Mouse (Mus musculus) kidney, adult 2 months (tissue): ENCODE measurements around the gene Tmem9. TPM values are rescaled to one million over a fixed set of nuclear protein-coding genes. Genes with fewer than 3 reads are reported as not detected.

Source experiments
- DNase-seq: peaks from one replicate; pipeline ENCODE4 v3.0.0; 2021
- H3K27ac ChIP-seq: fragments of 200-500 bp; 2 replicates; pipeline ENCODE4 v1.5.1; 2012; ENCODE audit warnings: low read depth, low read length, control low read depth, inconsistent platforms; ENCODE audit not compliant: insufficient read depth
- H3K27me3 ChIP-seq: fragments of 200-500 bp; replicated peaks from 2 replicates; pipeline ENCODE4 v1.6.1; 2012; ENCODE audit warnings: mild to moderate bottlenecking, moderate library complexity, low read length, inconsistent platforms; ENCODE audit not compliant: control insufficient read depth, insufficient read depth
- H3K36me3 ChIP-seq: fragments of 200-500 bp; 2 replicates; pipeline ENCODE4 v1.6.1; 2012; ENCODE audit warnings: mild to moderate bottlenecking, moderate library complexity, low read length, inconsistent platforms; ENCODE audit not compliant: control insufficient read depth, insufficient read depth
- H3K4me1 ChIP-seq: fragments of 200-500 bp; 2 replicates; pipeline ENCODE4 v1.6.1; 2011; ENCODE audit warnings: low read length; ENCODE audit not compliant: control insufficient read depth, insufficient read depth
- H3K4me3 ChIP-seq: fragments of 200-500 bp; 2 replicates; pipeline ENCODE4 v1.5.1; 2011; ENCODE audit warnings: mild to moderate bottlenecking, low read depth, low read length, control low read depth; ENCODE audit not compliant: insufficient read depth
- CTCF ChIP-seq: fragments of 200-500 bp; conservative IDR thresholded peaks from 2 replicates; pipeline ENCODE4 v1.5.1; 2011; ENCODE audit warnings: low read depth, mild to moderate bottlenecking, control low read depth, low read length, moderate library complexity, mixed read lengths; ENCODE audit not compliant: insufficient read depth, insufficient read length
- POLR2A ChIP-seq: fragments of 200-500 bp; IDR thresholded peaks from one replicate; pipeline ENCODE4 v1.6.1; 2011; ENCODE audit warnings: low read depth, low read length, control low read depth
- WGBS: fragments of 180-500 bp; shearing (Covaris S2); methylation state at CpG from one replicate; pipeline ENCODE4 v1.1.7; 2018; 5-methylcytosine and 5-hydroxymethylcytosine counted together
- polyA plus RNA-seq: library from polyadenylated mRNA; depleted of rRNA; stranded (reverse); fragments of >200 nt; gene quantifications from 2 replicates; pipeline ENCODE4 v1.2.3, GENCODE M21; 2012

Gene Tmem9
- polyA plus RNA-seq, 1 experiment = 139 TPM

DNA sequence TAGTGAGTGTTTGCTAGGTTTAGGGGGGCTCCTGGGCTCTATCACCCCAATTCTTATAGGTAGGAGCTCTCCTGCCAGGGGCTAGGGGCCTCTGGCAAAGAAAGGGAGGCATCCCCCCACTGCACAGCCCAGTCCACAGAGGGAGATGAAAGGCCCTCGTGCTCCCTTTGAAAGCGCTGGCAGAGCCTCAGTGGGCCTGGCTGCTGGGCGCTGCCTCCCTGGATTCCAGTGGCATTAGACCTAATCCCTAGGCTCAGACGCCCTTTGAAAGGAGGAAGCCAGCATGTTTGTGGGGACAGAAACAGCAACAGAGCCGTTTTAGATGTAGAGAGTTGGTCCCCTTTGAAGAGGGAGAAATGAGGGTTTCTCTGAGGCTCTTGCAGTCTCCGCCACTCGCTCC, 22.3 kb downstream of the Tmem9 start:
- WGBS = 84% methylated on average over 7 of the region's 7 CpGs
- TF ChIP-seq CTCF = no peak
- TF ChIP-seq POLR2A = no peak
- no peak overlapping the region for H3K27ac ChIP-seq
- 0 out of 2 replicates have a peak, but pooled peaks cover 4% of the 10 kb centered on the region for H3K4me1 ChIP-seq
- H3K27me3 ChIP-seq = no peaks in the 10 kb centered on the region
- H3K4me3 ChIP-seq = no peak overlapping the region
- H3K36me3 ChIP-seq = no peaks in the 10 kb centered on the region
- DNase-seq = no peak

DNA sequence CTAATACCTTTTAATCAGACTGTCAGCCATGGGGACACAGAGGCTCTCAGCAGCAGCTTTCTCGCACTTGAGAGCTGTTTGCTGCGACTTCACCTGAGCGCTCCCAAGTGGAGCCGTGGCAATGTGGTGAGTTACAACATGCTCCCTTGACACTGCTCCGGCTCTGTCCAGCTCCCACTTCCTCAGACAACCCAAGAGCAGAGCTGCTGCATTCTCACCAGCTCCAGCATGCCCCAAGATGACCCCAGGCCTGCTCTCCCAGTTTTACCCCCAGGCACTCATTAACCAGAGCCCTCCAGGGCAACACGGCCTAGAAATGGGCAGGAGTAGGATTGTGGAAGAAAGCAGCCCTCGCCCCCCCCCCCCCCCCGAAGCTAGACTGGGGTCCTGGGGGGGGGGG, 23.7 kb downstream of the Tmem9 start:
- Histone ChIP-seq H3K36me3 (no peaks in the 10 kb centered on the region), H3K4me3 (no peak overlapping the region), H3K27me3 (no peaks in the 10 kb centered on the region), H3K27ac (no peak overlapping the region), H3K4me1 (0 out of 2 replicates have a peak, but pooled peaks cover 4% of the 10 kb centered on the region)
- DNase-seq = peak; percentile 43
- no peak for TF ChIP-seq POLR2A
- no peak for TF ChIP-seq CTCF
- 37% methylated on average over 6 of the region's 8 CpGs for WGBS

DNA sequence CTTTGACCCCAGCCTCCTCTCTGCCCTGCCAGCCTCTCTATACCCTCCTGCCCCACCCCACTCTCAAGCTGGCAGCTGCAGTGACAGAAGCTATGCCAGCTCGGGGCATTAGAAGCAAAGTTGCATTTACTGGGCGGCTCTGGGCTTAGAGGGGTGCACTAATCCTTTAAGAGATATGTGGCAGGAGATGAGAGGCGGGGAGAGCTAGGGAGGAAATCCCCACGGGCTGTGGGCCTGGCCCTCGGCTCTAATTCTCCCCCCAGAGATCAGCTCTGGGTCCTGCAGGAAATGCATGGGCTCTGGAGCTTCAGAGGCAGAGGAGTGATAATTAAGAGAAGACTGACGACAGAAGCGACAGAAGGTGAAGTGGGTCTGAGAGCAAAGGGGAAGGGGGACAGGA, 25.0 kb downstream of the Tmem9 start:
- no peaks in the 10 kb centered on the region for H3K36me3 ChIP-seq
- DNase-seq = no peak
- WGBS = 59% methylated on average over 7 of the region's 7 CpGs

DNA sequence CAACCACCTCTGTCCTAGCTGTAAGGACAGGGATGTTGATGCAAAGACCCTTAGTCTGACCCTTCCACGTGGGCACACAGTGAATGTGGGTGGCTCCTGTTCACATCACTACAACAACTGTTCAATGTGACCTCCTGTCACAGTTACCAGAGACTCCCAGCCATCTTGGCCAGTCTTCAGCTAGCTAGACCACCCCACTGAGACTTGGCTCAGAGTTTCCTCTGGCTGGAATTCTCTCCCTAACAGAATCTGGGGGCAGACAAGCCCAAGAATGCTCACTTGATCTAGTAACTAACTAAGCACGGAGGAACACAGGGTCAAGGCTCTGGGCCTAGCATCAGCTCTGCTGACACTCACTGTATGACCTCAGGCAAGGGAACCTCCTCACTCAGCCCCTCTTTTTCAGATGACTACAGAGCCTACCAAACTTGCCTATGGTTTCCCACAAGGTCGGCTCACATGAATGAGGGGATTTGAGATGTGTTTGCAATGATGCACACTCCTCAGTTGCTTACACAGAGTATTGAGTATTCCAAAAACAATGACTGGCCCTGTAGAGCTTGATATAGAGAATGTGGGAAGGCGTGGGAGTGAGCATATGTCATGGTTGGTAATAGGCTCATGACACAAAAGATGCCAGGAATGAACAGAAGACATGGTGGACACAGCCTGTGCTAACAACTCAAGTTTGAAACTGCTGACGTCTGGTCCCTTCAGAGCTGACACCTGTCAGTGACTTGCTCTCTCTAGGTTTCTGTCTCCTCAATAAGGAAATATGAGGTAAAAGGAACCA, 31.0 kb downstream of the Tmem9 start:
- no peaks in the 10 kb centered on the region for H3K36me3 ChIP-seq
- H3K27me3 ChIP-seq = no peaks in the 10 kb centered on the region
- no peak overlapping the region for H3K4me3 ChIP-seq
- no peaks in the 10 kb centered on the region for H3K4me1 ChIP-seq
- TF ChIP-seq POLR2A (no peak), CTCF (no peak)
- no peak for DNase-seq
- no peak overlapping the region for H3K27ac ChIP-seq
- WGBS = 79% methylated on average over 5 of the region's 5 CpGs

More for the DNA sequence above, 25.0 kb downstream of the Tmem9 start:
- TF ChIP-seq POLR2A (no peak), CTCF (no peak)
- Histone ChIP-seq H3K4me3 (no peak overlapping the region), H3K4me1 (0 out of 2 replicates have a peak, but pooled peaks cover 4% of the 10 kb centered on the region), H3K27ac (no peak overlapping the region), H3K27me3 (no peaks in the 10 kb centered on the region)

DNA sequence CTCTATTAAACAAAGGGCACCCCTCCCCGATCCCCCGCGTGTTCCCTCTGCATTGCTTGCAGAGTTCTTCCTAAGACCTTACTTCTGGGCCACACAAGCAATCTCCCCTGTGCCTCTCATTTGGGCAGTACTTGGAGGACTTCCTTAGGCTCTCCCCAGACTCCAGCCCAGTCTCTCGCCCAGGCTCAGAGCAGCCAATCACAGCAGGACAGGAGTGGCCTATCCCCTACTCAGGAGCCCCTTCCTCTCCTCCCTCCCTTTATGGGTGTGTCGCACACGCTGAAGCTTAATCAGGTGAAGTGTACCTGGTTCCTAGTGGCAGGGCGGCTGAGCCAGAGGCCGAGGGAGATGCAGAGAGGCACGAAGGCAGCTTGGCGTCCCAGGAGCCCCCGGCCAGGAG, 32.5 kb downstream of the Tmem9 start:
- H3K27ac ChIP-seq = no peak overlapping the region
- no peak overlapping the region for H3K4me3 ChIP-seq
- 38% methylated on average over 11 of the region's 11 CpGs for WGBS
- H3K36me3 ChIP-seq = no peaks in the 10 kb centered on the region
- DNase-seq = no peak
- no peak for TF ChIP-seq POLR2A
- no peak for TF ChIP-seq CTCF
- H3K27me3 ChIP-seq = no peaks in the 10 kb centered on the region
- no peaks in the 10 kb centered on the region for H3K4me1 ChIP-seq

DNA sequence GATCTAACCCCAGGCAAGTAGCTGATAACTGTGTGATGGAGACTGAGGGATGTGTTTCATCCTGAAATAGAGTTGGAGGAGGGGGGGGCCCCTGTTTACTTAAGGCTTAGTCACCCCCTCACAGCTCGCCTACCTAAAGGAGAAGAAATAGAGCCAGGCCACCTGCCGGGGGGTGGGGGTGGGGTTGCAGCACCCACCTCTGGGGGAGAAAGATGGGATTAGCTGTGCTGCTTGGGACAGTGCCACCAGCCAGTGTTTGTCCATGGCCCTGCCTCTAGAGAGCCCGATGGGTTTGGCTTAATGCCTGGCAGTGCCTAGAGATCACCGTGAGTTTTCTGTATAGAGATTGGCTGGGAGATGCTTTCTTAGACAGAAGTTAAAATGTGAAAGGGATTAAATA, 32.9 kb downstream of the Tmem9 start:
- WGBS = 30% methylated on average over 4 of the region's 4 CpGs
- no peak overlapping the region for H3K4me3 ChIP-seq
- TF ChIP-seq POLR2A = no peak
- no peak for TF ChIP-seq CTCF
- H3K36me3 ChIP-seq = no peaks in the 10 kb centered on the region
- H3K4me1 ChIP-seq = no peaks in the 10 kb centered on the region
- H3K27me3 ChIP-seq = no peaks in the 10 kb centered on the region
- H3K27ac ChIP-seq = no peak overlapping the region
- DNase-seq = no peak

DNA sequence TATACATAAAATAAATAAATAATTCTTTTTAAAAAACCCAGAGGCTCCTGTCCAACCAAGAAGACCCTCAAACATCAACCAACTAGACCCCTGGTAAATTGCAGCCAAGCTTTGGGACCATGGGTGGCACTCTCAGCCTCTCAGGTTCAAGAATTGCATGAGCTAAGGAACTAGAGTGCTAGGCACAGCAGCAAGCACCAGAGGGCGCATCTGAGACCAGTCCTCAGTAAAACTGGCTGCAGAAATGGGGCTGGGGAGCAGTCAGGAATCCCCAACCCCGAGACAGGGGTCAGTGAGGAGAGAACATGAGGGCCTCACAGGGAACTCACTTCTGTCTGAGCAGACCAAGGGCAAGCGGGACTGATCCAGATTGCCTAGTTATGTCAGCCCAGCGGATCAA, 37.8 kb downstream of the Tmem9 start:
- DNase-seq = peak; percentile 48
- TF ChIP-seq CTCF (peak; percentile 82), POLR2A (no peak)
- 16% methylated on average over 4 of the region's 4 CpGs for WGBS
- no peak overlapping the region for H3K27ac ChIP-seq
- H3K36me3 ChIP-seq = no peaks in the 10 kb centered on the region
- H3K4me1 ChIP-seq = no peaks in the 10 kb centered on the region
- H3K4me3 ChIP-seq = no peak overlapping the region
- H3K27me3 ChIP-seq = 0 out of 2 replicates have a peak, but pooled peaks cover 1% of the 10 kb centered on the region
